Mouse (Mus musculus): ENCODE measurements around the gene Galnt10. TPM values are rescaled to one million over a fixed set of nuclear protein-coding genes. Genes with fewer than 3 reads are reported as not detected.

Gene Galnt10
- total and polyA plus RNA-seq, 3 experiments, result 0.07 to 0.85 TPM; not detected in 1

DNA sequence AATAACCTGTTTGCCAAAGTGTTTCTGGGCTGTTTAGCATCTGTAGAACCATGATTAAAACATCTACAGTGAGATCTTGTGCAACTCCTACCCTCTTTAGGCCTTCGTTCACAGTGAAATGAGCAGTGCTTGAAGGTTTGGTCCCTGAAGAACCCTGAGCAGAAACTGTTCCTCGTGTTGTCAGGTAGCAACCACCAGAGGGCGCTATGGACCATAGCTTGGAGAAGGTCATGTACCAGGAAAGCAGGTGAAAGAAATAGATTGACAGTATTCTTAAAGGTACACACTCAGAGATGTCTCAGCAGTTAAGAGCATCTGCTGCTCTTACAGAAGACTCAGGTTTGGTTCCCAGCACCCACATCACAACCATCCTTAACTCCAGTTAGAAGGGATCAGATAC, 142.7 kb downstream of the Galnt10 start (continued):
- TF ChIP-seq MYC (IDR thresholded peaks at IDR 0.05; ENCODE audit: low read depth, low read length) (peak; percentile 74; the same call in 1 of the 2 replicates), TCF12 (IDR thresholded peaks at IDR 0.05; ENCODE audit: low read depth, low read length) (0 out of 2 replicates have a peak, but pooled peaks have one; percentile 22), ETS1 (conservative IDR thresholded peaks at IDR 0.05; ENCODE audit: low read depth, low read length) (no peak), MAFK (IDR thresholded peaks at IDR 0.05; ENCODE audit: insufficient replicate concordance, low read length) (no peak), RCOR1 (conservative IDR thresholded peaks at IDR 0.05; ENCODE audit: low read depth, low read length) (no peak), NELFE (IDR thresholded peaks at IDR 0.05; ENCODE audit: low read depth, low read length) (peak; percentile 38; the same call in 1 of the 2 replicates), HCFC1 (IDR thresholded peaks at IDR 0.05; ENCODE audit: low read depth, low read length) (no peak), ZKSCAN1 (IDR thresholded peaks at IDR 0.05; ENCODE audit: borderline replicate concordance, low read depth, low read length) (no peak), E2F4 (IDR thresholded peaks at IDR 0.05; ENCODE audit: insufficient replicate concordance, low read depth, low read length) (no peak), ZMIZ1 (IDR thresholded peaks at IDR 0.05; ENCODE audit: low read depth, low read length) (no peak), ZNF384 (IDR thresholded peaks at IDR 0.05; ENCODE audit: low read depth, low read length) (no peak), POLR2A (IDR thresholded peaks at IDR 0.05; ENCODE audit: low read depth, low read length) (no peak), CHD2 (IDR thresholded peaks at IDR 0.05; ENCODE audit: low read length) (no peak), SIN3A (IDR thresholded peaks at IDR 0.05; ENCODE audit: low read length) (no peak)

DNA sequence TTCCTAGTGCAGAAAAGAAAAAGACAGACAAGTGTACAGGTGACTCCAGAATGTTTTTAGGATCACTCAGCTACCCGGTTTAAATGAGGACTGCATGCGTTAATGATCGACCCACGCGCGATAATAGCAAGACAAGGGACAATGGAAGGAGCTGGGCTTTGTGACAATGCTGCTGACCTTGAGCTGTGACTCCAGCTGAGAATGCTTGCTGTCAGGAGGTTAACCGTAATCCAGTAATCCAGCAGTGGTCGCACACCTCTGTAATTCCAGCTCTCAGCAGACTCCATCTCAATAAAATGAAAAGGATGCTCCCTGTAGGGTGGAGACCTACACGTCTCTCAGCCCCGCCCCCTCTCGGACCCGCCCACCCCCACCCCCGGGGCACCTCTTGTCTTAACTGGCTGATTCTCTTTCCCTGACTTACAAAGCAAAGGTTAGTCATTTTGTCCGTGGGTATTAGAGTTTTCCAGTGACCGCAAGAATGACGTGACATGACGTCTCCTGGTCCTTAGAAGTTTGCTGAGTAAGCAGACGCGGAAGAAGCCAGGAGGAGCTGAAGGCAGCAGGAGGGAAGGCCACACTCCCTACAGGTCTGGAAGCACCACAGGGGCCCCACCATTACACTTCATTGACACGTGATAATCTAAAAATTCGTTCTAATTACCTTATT, 145.8 kb downstream of the Galnt10 start:
- Histone ChIP-seq H3K4me3 (replicated peaks in 1 of 3; ENCODE audit: low read depth in 2 of 3, low read length in 2 of 3, poor library complexity in 1 of 3) (no peak overlapping the region), H3K9ac (ENCODE audit: insufficient read depth, low read depth) (no peak overlapping the region), H3K9me3 (replicated peaks; ENCODE audit: low read length) (no peaks in the 10 kb centered on the region), H3K27ac (ENCODE audit: insufficient read depth, low read depth) (no peak overlapping the region), H3K27me3 (replicated peaks) (peaks cover 19% of the 10 kb centered on the region), H3K36me3 (replicated peaks in 1 of 2; ENCODE audit: control insufficient read depth in 1 of 2, insufficient read depth in 1 of 2, low read length in 1 of 2) (no peaks in the 10 kb centered on the region), H3K4me1 (ENCODE audit: control insufficient read depth in 1 of 2, insufficient read depth in 2 of 2) (0 out of 4 replicates have a peak, but pooled peaks cover 0 to 2% of the 10 kb centered on the region in 2 experiments), H3K79me2 (replicated peaks; ENCODE audit: control insufficient read depth, extremely low read depth, insufficient read depth, poor library complexity, severe bottlenecking) (no peaks in the 10 kb centered on the region), H3K4me2 (ENCODE audit: insufficient read depth, low read depth, poor library complexity, severe bottlenecking) (peak overlapping the region; percentile 66)
- dilution Hi-C loops (cut with MboI; ENCODE audit: extremely low pct_ligation_motif_present, extremely low pct_unique_long_range_greater_than_20kb, low sequenced_read_pairs) (no loop called here), in situ Hi-C loops (cut with MboI; ENCODE audit: low pct_ligation_motif_present, low pct_unique_long_range_greater_than_20kb, low sequenced_read_pairs) (no loop called here)
- no peak; the same call in 1 of the 2 replicates for TF ChIP-seq BHLHE40 (IDR thresholded peaks at IDR 0.05; ENCODE audit: low read depth, low read length)
- no peak for TF ChIP-seq SMC3 (IDR thresholded peaks at IDR 0.05; ENCODE audit: low read depth, low read length)
- TF ChIP-seq MAZ (IDR thresholded peaks at IDR 0.05; ENCODE audit: low read depth, low read length), result no peak
- TF ChIP-seq ETS1 (conservative IDR thresholded peaks at IDR 0.05; ENCODE audit: low read depth, low read length), result peak; percentile 81
- TF ChIP-seq PAX5 (IDR thresholded peaks at IDR 0.05; ENCODE audit: low read length), result no peak
- TF ChIP-seq MAFK (IDR thresholded peaks at IDR 0.05; ENCODE audit: insufficient replicate concordance, low read length), result peak; percentile 94
- peak; percentile 42 for DNase-seq (ENCODE audit: extremely low read depth)
